Mouse (Mus musculus) embryo, embryonic 11 days (tissue): ENCODE measurements around the gene Slc47a2.

Experiments used
- DNase-seq: peaks from one replicate; pipeline ENCODE4 v3.0.0-alpha.2; 2015

Slc47a2 gene

GRCm38 (mm10) chr11:61342505-61343420, at the start of gene Slc47a2:
Gene Slc47a2, minus strand, starts transcription at chr11:61342860.
- DNase-seq, result peak; percentile 73

- DNase-seq, result no peak
Measured at GRCm38 (mm10) chr11:61388936-61389335, 46.3 kb upstream of the Slc47a2 start.

- DNase-seq, result peak; percentile 80
Measured at GRCm38 (mm10) chr11:61388012-61388411, 45.4 kb upstream of the Slc47a2 start.

- DNase-seq, result no peak
Measured at GRCm38 (mm10) chr11:61387233-61387632, 44.6 kb upstream of the Slc47a2 start.

GRCm38 (mm10) chr11:61385725-61386124, 43.1 kb upstream of the Slc47a2 start:
- DNase-seq, result no peak

GRCm38 (mm10) chr11:61381272-61381671, 38.6 kb upstream of the Slc47a2 start:
- DNase-seq, result no peak

- no peak for DNase-seq
Measured at GRCm38 (mm10) chr11:61378651-61379050, 36.0 kb upstream of the Slc47a2 start.

- peak; percentile 60 for DNase-seq
Measured at GRCm38 (mm10) chr11:61377881-61378613, 35.4 kb upstream of the Slc47a2 start, which contains the start of gene Slc47a1. Gene Slc47a1, minus strand, starts transcription at chr11:61378345.

- no peak for DNase-seq
Measured at GRCm38 (mm10) chr11:61368668-61369067, 26.0 kb upstream of the Slc47a2 start.

- DNase-seq, result no peak
Measured at GRCm38 (mm10) chr11:61366517-61367273, 24.0 kb upstream of the Slc47a2 start.

GRCm38 (mm10) chr11:61365938-61366337, 23.3 kb upstream of the Slc47a2 start:
- DNase-seq, result no peak

GRCm38 (mm10) chr11:61364096-61364495, 21.4 kb upstream of the Slc47a2 start:
- no peak for DNase-seq

GRCm38 (mm10) chr11:61361515-61362190, 19.0 kb upstream of the Slc47a2 start:
- DNase-seq, result no peak

- DNase-seq, result no peak
Measured at GRCm38 (mm10) chr11:61356600-61356999, 13.9 kb upstream of the Slc47a2 start.

GRCm38 (mm10) chr11:61356111-61356510, 13.5 kb upstream of the Slc47a2 start:
- no peak for DNase-seq

GRCm38 (mm10) chr11:61355351-61355750, 12.7 kb upstream of the Slc47a2 start:
- no peak for DNase-seq

- no peak for DNase-seq
Measured at GRCm38 (mm10) chr11:61354346-61354745, 11.7 kb upstream of the Slc47a2 start.

GRCm38 (mm10) chr11:61353038-61353437, 10.4 kb upstream of the Slc47a2 start:
- DNase-seq, result no peak

- DNase-seq, result peak; percentile 32
Measured at GRCm38 (mm10) chr11:61352138-61352651, 9.5 kb upstream of the Slc47a2 start.

- peak; percentile 67 for DNase-seq
Measured at GRCm38 (mm10) chr11:61349337-61349736, 6.7 kb upstream of the Slc47a2 start.

GRCm38 (mm10) chr11:61346133-61346532, 3.5 kb upstream of the Slc47a2 start:
- DNase-seq, result no peak

GRCm38 (mm10) chr11:61341971-61342370, 689 bp downstream of the Slc47a2 start:
- DNase-seq, result no peak
